Mouse (Mus musculus) thymus, adult 18-20 months (tissue): ENCODE measurements around the gene Atp1a3.
A peak's percentile ranks its signal among the peaks of the same experiment; 100 is the strongest.

Experiments
- DNase-seq, 2 experiments: peaks; one replicate each; pipeline ENCODE4 v3.0.0; 2022; ENCODE audit warnings: mixed read lengths in 2 of 2

Gene Atp1a3

DNA sequence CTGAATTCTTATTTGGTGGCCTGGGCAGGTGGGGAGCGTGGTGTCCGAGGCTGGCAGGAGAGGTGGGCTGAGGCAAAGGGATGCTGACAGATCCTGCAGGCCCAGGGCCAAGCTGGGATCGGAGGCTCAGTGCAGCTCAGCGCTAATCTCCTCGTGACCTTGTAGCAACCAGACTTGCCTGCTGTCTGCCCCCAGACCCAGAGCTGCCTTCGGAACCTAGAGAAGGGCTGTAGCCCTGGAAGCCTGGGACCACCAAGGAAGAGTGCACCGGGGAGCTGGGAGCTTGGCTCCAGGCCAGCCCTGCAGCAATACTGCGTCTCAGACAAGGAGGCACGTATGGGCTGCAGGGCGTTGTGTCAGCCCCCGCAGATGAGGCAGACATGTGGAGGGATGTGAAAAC is 2.5 kb downstream of the Atp1a3 start:
- no peak for DNase-seq

DNA sequence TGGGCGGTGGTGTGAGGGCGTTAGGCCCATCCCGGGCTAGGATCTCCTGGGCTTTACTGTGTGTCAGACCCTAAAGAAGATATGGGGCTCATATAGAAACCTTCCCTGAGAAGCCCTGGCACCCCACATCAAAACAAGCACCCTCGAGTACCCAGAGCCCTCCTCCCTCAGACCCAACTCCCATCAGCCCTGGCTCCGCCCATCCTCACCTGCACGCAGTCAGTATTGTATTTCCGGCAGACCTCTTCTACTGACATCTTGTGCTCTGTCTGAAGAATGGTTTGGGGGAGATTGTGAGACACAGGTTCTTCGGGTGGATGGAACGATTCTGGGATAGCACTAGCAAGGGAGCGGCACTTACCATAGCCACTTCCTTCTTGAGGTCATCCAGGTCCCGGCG is 5.0 kb downstream of the Atp1a3 start:
- DNase-seq: peak; percentile 59 to 80

DNA sequence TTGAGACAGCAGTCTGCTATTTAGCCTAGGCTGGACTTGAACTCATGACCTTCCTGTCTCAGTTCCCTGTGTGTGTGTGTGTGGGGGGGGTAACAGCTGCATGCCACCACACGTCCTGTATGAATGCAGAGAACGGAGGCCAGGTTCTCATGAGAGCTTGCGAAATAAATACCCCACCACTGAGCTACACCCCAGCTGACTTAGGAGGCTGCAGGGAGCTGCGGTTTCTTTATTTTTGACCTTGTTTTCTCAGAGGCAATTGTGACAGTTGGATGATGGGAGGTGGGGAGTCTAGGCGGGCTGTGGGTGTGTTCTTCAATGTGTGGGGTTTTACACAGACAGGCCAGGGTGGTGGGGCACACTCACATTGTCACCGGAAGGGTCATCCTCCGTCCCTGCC is 5.5 kb downstream of the Atp1a3 start:
- peak; percentile 29 to 63 for DNase-seq

GRCm38 (mm10) chr7:24993081-24993480 is 12.7 kb downstream of the Atp1a3 start:
- DNase-seq: no peak

DNA sequence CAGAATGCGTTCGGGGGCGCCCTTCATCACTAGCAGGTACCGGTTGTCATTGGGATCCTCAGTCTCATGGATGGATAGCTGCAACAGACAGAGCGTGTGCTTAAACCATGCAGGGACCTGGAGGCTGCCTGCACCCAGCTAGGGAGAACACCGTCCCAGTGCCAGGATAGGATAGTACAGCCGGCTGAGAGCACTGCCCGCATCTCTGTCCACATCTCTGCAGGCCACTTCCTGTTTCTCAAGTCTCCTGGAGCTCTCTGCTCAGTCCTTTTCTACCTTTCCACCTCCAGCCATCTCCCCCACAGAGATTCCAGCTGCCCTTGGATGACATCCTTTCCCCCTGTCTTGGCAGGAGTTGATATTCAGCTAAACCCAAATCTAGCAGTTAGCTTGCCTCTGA is 15.3 kb downstream of the Atp1a3 start:
- DNase-seq: no peak

DNA sequence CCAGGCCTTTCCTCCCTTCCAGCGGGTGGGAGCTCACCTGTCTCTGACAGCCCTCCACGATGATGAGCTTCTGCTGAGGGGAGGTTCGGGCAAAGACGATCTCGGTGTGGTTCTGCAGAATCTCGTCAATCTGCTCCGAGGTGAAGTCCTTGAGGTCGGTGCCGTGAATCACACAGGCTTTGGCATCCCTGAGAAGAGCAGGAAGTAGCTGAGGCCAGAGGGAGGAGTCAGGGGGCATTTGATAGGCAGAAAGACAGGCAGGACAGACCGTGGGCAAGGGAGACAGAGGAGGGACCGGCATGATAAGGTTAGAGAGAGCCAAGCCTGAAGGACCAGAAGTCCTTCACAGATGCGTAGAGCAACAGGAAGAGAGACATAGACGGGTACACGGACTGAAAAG is 17.8 kb downstream of the Atp1a3 start:
- DNase-seq: no peak

GRCm38 (mm10) chr7:24985799-24986198 is 20.0 kb downstream of the Atp1a3 start:
- no peak for DNase-seq

DNA sequence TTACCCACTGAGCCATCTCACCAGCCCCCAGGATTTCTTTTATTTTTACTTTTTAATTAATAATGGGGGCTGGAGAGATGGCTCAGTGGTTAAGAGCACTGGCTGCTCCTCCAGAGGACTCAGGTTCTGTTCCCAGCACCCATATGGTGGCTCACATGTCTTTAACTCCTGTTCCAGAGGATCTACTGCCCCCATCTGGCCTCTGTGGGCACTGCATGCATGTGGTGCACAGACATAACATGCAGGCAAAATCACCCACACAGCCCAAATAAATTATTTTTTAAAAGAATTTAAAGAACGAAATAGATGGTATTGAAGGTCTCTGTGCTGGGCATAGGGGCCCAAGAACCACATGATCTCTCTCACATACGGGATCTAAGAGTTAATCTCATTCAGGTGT is 21.5 kb downstream of the Atp1a3 start:
- no peak for DNase-seq

- DNase-seq: no peak
Observed at GRCm38 (mm10) chr7:24983396-24983795, 22.4 kb downstream of the Atp1a3 start.

GRCm38 (mm10) chr7:24980439-24980838 is 25.3 kb downstream of the Atp1a3 start:
- DNase-seq: no peak

DNA sequence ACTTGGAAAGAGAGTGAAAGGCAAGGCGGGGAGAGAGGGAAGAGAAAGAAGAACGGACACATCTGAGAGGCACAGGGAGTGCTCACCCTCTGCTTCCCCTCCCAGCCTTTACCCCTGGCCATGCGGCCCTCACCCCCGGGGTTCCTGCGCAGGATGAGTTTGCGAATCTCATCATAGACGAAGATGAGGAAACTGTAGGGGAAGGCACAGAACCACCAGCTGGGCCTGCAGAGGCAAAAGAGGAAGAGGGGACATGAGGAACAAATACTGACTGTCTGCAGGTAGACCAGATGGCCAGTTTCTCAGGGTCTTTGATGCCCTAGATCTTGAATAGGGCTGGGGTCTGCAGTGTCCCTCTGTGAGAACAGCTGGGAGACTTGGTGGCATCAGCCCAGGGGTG is 27.0 kb downstream of the Atp1a3 start:
- DNase-seq: no peak

- no peak for DNase-seq
Observed at GRCm38 (mm10) chr7:24974893-24975595, 30.7 kb downstream of the Atp1a3 start.

GRCm38 (mm10) chr7:24973902-24974301 is 31.9 kb downstream of the Atp1a3 start:
- DNase-seq: no peak

DNA sequence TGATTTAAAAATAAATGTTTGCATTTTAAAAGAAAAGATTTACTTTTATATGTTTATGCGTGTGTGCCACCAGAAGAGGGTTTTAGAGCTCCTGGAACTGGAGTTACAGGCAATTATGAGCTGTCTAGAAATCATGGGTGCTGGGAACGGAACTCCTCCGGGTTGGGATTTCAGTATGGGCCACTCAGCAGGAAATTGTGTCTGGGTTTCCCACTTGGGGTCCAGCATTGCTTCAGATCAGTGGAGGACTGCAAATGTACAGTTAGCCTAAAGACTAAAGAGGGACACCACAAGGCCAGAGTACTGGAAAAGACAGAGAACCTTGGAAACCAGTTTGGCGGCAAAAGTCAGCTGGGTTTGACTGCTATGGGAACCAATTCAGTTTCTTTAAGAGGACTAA is 32.5 kb downstream of the Atp1a3 start:
- no peak for DNase-seq

DNA sequence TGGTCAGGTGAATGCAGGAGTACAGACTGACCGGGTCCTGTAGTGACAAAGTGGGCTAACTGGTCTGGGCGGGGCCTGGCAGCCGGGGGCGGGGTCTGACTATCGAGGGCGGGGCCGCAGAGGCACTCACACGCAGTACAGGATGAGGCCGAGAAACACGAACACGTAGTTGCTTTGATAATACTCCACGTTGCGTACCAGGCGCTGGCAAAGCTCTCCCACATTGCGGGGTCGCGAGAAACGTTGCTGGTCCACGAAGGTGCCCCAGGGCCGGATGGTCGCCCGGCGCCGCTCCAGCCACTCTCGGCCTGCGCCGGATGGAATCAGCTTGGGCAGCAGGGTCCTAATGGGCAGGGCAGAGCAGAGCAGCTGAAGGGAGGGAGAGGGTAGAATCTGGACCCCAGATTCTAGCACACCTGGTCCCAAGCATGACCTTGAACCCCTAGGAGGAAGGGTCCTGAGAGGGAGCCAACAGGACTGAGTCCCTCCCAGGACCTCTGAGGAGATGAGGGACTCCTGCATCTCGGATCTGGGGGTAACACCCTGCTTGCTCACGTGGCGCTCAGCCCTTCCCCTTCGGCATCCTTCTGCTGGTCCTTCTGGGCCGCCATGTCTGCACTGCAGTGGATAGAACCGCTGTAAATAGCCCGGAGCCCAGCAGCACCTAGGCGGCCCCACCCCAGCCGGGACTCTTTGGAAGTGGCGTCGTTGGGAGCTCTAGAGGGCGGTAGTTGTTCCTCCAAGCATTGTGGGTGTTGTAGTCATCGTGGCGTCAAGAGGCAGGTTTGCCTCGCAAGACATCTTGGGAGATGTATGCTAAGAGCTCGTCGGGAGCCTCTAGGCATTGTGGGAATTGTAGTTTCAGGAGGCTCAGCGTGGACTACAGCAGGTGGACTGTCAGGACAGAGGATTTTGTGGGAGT is 33.5 kb downstream of the Atp1a3 start, which contains the start of gene Rabac1:
Gene Rabac1 (minus strand): TSS at position 783 of the 922 bp plus-strand sequence.
- peak; percentile 84 to 91 for DNase-seq

DNA sequence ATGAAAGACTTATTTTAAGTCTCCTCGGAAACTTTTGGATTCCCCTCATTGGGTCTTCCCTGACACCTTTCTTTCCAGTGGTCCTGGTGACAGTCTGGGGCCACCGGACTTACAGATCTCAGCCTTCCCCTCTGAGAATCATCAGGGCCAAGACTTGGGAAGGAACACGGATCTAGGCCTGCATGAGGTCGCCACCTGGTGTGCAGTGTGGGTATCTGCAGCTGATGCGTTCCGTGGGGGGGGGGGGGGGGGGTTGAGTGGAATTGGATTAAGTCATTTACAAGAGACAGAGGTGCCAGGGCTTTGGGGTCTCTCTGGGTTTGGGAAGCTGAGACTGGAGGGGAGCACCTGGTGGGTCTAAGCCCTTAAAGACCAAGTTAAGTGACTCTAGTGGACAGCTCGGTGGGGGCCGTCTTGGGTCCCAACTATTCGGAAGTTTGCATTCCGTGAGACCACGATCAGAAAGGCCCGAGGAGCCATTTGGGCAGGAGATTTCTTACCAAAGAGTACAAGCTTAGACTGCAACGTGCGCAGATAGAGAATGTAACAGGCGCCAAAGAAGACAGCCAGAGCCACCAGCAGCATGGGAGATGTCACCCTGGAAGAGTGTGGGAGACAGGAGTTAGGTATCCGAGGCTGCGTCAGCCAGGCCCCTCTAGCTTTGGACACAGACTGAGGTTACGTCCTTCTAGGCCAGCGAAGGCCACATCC is 34.3 kb downstream of the Atp1a3 start:
- no peak for DNase-seq

- DNase-seq: no peak
Observed at GRCm38 (mm10) chr7:24970341-24970740, 35.4 kb downstream of the Atp1a3 start.

DNA sequence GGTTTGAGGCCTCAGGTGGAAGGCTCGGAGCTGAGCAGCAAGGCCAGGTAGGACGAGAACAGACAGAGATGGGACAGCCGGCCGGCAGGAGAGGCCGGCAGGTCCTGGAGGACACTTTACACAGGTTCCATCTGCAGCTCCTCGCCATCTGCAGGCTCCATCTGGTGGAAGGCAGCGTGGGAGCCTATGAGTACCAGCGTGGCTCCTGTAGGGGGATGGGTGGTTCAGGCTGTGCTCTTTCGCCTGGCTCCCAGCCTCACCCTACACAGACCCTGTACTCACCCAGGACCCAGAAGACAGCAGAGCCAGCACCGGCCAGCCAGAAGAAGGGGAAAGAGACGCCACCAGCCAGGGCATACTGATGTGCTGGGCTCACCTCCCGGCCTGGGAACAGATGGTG is 36.0 kb downstream of the Atp1a3 start:
- DNase-seq: no peak

GRCm38 (mm10) chr7:24968463-24968862 is 37.3 kb downstream of the Atp1a3 start:
- no peak for DNase-seq

GRCm38 (mm10) chr7:24967966-24968365 is 37.8 kb downstream of the Atp1a3 start:
- no peak for DNase-seq

GRCm38 (mm10) chr7:24964897-24965535 is 40.7 kb downstream of the Atp1a3 start:
- peak; percentile 53 to 56 for DNase-seq

DNA sequence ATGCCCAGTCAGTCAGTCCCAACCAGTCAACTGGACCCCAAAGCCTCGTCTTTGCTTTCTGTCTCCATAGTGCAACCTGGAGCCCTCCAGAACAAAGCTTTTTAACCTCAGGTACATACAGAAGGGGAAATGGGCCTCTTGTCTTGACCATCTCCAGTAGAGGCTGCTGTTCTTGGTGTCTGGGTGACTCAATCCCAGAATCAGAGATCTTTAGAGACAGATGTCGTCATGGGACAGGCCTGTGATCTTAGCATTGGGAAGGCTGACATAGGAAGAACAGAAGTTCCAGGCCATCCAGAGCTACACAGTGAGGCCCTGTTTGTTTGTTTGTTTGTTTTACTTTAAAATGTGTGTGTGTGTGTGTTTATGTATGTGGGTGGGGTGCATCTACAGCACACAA is 41.5 kb downstream of the Atp1a3 start:
- no peak for DNase-seq

DNA sequence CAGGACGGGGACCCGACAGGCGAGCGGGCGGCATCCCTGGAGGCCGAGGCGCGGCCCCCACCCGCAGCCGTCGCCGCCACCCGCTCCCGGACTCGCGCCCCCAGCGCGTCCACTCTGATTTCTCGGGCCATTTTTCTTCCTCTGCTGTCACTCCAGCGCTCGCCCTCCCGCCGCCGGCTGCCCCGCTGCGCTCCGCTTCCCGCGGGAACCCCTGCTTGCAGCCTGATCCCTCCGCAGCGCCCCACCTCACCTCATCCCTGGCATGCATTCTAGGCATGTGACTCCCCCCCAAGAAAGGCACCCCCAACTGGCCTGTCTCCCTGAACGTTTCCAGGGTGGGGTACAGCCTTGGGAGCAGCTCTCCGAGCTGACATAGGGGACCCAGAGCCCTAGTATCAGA is 50.5 kb downstream of the Atp1a3 start:
- no peak for DNase-seq
